Mouse (Mus musculus): ENCODE data around the gene Scamp3. TPM values are rescaled to one million over a fixed set of nuclear protein-coding genes. Genes with fewer than 3 reads are reported as not detected.

The Scamp3 gene
- polyA plus RNA-seq, 1 experiment from 2014 or later = 141 TPM

MicroRNAs encoded within 50 kb of the gene (microRNA counts, 519-probe panel; counts per million panel counts)
- 1,523 counts per million, percentile 13 among the panel's probes with 10 or more counts for microRNA mmu-miR-92b

Small RNAs within 50 kb of the gene (microRNA-seq; reads per million reads assigned to microRNA genes)
- gene Mir92b = 56.9 reads per million, percentile 41 among the genes with 10 or more reads in this experiment

Other genes starting within 250 kb of the Scamp3 start
- 13.1 and 13.8 TPM in 2 replicates for gene Ash1l, start 226.9 kb upstream of the Scamp3 start, polyA plus RNA-seq (2015; fragmentation: Nextera tagmentation; extraction: Ambion mirVana)
- 162 and 165 TPM in 2 replicates for gene Dap3, start 226.3 kb upstream of the Scamp3 start, polyA plus RNA-seq (2015; fragmentation: Nextera tagmentation; extraction: Ambion mirVana)
- 31.0 and 34.2 TPM in 2 replicates for gene Rusc1, start 84.2 kb upstream of the Scamp3 start, polyA plus RNA-seq (2015; fragmentation: Nextera tagmentation; extraction: Ambion mirVana)
- 0.09 TPM in 1 of 2 replicates, not detected in the other for gene Gm43738, start 76.4 kb upstream of the Scamp3 start, polyA plus RNA-seq (2015; fragmentation: Nextera tagmentation; extraction: Ambion mirVana)
- 625 and 664 TPM in 2 replicates for gene Fdps, start 75.5 kb upstream of the Scamp3 start, polyA plus RNA-seq (2015; fragmentation: Nextera tagmentation; extraction: Ambion mirVana)
- gene Pklr, start 41.3 kb upstream of the Scamp3 start, polyA plus RNA-seq (2015; fragmentation: Nextera tagmentation; extraction: Ambion mirVana) = 148 and 174 TPM in 2 replicates
- 2.0 TPM in 2 replicates for gene Hcn3, start 17.3 kb upstream of the Scamp3 start, polyA plus RNA-seq (2015; fragmentation: Nextera tagmentation; extraction: Ambion mirVana)
- gene Clk2, start 12.7 kb upstream of the Scamp3 start, polyA plus RNA-seq (2015; fragmentation: Nextera tagmentation; extraction: Ambion mirVana) = 17.3 and 18.0 TPM in 2 replicates
- gene Fam189b, start 5.7 kb downstream of the Scamp3 start, polyA plus RNA-seq (2015; fragmentation: Nextera tagmentation; extraction: Ambion mirVana) = 16.7 and 20.8 TPM in 2 replicates
- gene Gba, start 25.5 kb downstream of the Scamp3 start, polyA plus RNA-seq (2015; fragmentation: Nextera tagmentation; extraction: Ambion mirVana) = 73.1 and 87.5 TPM in 2 replicates
- 18.9 and 20.3 TPM in 2 replicates for gene Thbs3, start 37.7 kb downstream of the Scamp3 start, polyA plus RNA-seq (2015; fragmentation: Nextera tagmentation; extraction: Ambion mirVana)
- gene Mtx1, start 49.6 kb downstream of the Scamp3 start, polyA plus RNA-seq (2015; fragmentation: Nextera tagmentation; extraction: Ambion mirVana) = 214 and 234 TPM in 2 replicates
- gene Muc1, start 51.6 kb downstream of the Scamp3 start, polyA plus RNA-seq (2015; fragmentation: Nextera tagmentation; extraction: Ambion mirVana) = 13.2 and 13.4 TPM in 2 replicates
- 316 and 334 TPM in 2 replicates for gene Krtcap2, start 68.5 kb downstream of the Scamp3 start, polyA plus RNA-seq (2015; fragmentation: Nextera tagmentation; extraction: Ambion mirVana)
- gene Trim46, start 68.8 kb downstream of the Scamp3 start, polyA plus RNA-seq (2015; fragmentation: Nextera tagmentation; extraction: Ambion mirVana) = 3.9 TPM in 2 replicates
- 119 and 126 TPM in 2 replicates for gene Dpm3, start 81.9 kb downstream of the Scamp3 start, polyA plus RNA-seq (2015; fragmentation: Nextera tagmentation; extraction: Ambion mirVana)
- gene Slc50a1, start 93.1 kb downstream of the Scamp3 start, polyA plus RNA-seq (2015; fragmentation: Nextera tagmentation; extraction: Ambion mirVana) = 62.7 and 74.1 TPM in 2 replicates
- gene Efna1, start 103.7 kb downstream of the Scamp3 start, polyA plus RNA-seq (2015; fragmentation: Nextera tagmentation; extraction: Ambion mirVana) = 62.9 and 69.6 TPM in 2 replicates
- 5.9 and 7.5 TPM in 2 replicates for gene Efna3, start 145.5 kb downstream of the Scamp3 start, polyA plus RNA-seq (2015; fragmentation: Nextera tagmentation; extraction: Ambion mirVana)
- 12.1 and 14.1 TPM in 2 replicates for gene Efna4, start 160.6 kb downstream of the Scamp3 start, polyA plus RNA-seq (2015; fragmentation: Nextera tagmentation; extraction: Ambion mirVana)
- gene Adam15, start 172.5 kb downstream of the Scamp3 start, polyA plus RNA-seq (2015; fragmentation: Nextera tagmentation; extraction: Ambion mirVana) = 49.3 and 51.6 TPM in 2 replicates
- gene Dcst2, start 184.5 kb downstream of the Scamp3 start, polyA plus RNA-seq (2015; fragmentation: Nextera tagmentation; extraction: Ambion mirVana) = 2.8 and 5.0 TPM in 2 replicates
- gene Dcst1, start 187.8 kb downstream of the Scamp3 start, polyA plus RNA-seq (2015; fragmentation: Nextera tagmentation; extraction: Ambion mirVana) = 3.5 and 5.0 TPM in 2 replicates
- 10.0 and 11.3 TPM in 2 replicates for gene Zbtb7b, start 217.3 kb downstream of the Scamp3 start, polyA plus RNA-seq (2015; fragmentation: Nextera tagmentation; extraction: Ambion mirVana)
- not detected in 2 replicates for gene Lenep, start 225.3 kb downstream of the Scamp3 start, polyA plus RNA-seq (2015; fragmentation: Nextera tagmentation; extraction: Ambion mirVana)
- gene Flad1, start 234.4 kb downstream of the Scamp3 start, polyA plus RNA-seq (2015; fragmentation: Nextera tagmentation; extraction: Ambion mirVana) = 44.5 and 53.2 TPM in 2 replicates
- 269 and 311 TPM in 2 replicates for gene Cks1b, start 240.9 kb downstream of the Scamp3 start, polyA plus RNA-seq (2015; fragmentation: Nextera tagmentation; extraction: Ambion mirVana)
- 85.4 and 89.1 TPM in 2 replicates for gene Shc1, start 241.0 kb downstream of the Scamp3 start, polyA plus RNA-seq (2015; fragmentation: Nextera tagmentation; extraction: Ambion mirVana)

Data from intestine, embryonic 16.5 days (tissue).